Mouse (Mus musculus) forebrain, embryonic 15.5 days (tissue): Measurements from ENCODE around the gene Isyna1. TPM values are rescaled to one million over a fixed set of nuclear protein-coding genes. Genes with fewer than 3 reads are reported as not detected.

ENCODE experiments used
- ATAC-seq: fragments of 200-750 bp; cut with Nextera tagmentation; replicated peaks from 2 replicates; pipeline ENCODE4 v1.8.0; 2017; ENCODE audit warnings: mild to moderate bottlenecking, moderate TSS enrichment, moderate library complexity
- H3K27ac ChIP-seq: fragments of 300-500 bp; sonication (generic); replicated peaks from 2 replicates; pipeline ENCODE4 v1.5.1; 2015; ENCODE audit warnings: mild to moderate bottlenecking, inconsistent platforms
- H3K27me3 ChIP-seq: fragments of 300-500 bp; sonication (generic); 2 replicates; pipeline ENCODE4 v1.6.1; 2015; ENCODE audit warnings: inconsistent platforms
- H3K36me3 ChIP-seq: fragments of 300-500 bp; sonication (generic); 2 replicates; pipeline ENCODE4 v1.6.1; 2015; ENCODE audit warnings: mild to moderate bottlenecking, inconsistent platforms
- H3K4me1 ChIP-seq: fragments of 300-500 bp; sonication (generic); 2 replicates; pipeline ENCODE4 v1.6.1; 2015; ENCODE audit warnings: inconsistent platforms
- H3K4me2 ChIP-seq: fragments of 300-500 bp; sonication (generic); replicated peaks from 2 replicates; pipeline ENCODE4 v1.6.1; 2015; ENCODE audit warnings: mild to moderate bottlenecking, inconsistent platforms
- H3K4me3 ChIP-seq: fragments of 300-500 bp; sonication (generic); 2 replicates; pipeline ENCODE4 v1.5.1; 2015; ENCODE audit warnings: mild to moderate bottlenecking, inconsistent platforms
- H3K9ac ChIP-seq: fragments of 300-500 bp; sonication (generic); replicated peaks from 2 replicates; pipeline ENCODE4 v1.6.1; 2015; ENCODE audit warnings: mild to moderate bottlenecking, inconsistent platforms
- H3K9me3 ChIP-seq: fragments of 300-500 bp; sonication (generic); 2 replicates; pipeline ENCODE4 v1.6.1; 2016; ENCODE audit warnings: inconsistent platforms
- WGBS: fragments of 180-500 bp; shearing (Covaris S2); methylation state at CpG from one replicate; pipeline ENCODE4 v1.1.7; 2015; ENCODE audit warnings: mixed read lengths; 5-methylcytosine and 5-hydroxymethylcytosine counted together
- polyA plus RNA-seq: library from polyadenylated mRNA; unstranded; fragments of >200 nt; fragmentation: Nextera tagmentation; extraction: Ambion mirVana; gene quantifications from 2 replicates; pipeline ENCODE4 v1.2.1, GENCODE M21; 2015

Isyna1 gene
- polyA plus RNA-seq, 1 experiment from 2014 or later: 116 TPM

GRCm38 (mm10) chr8:70636838-70637237, 42.7 kb downstream of the Isyna1 start:
- H3K4me3 ChIP-seq: no peak overlapping the region
- H3K27me3 ChIP-seq: no peaks in the 10 kb centered on the region
- no peak overlapping the region for H3K27ac ChIP-seq
- H3K9me3 ChIP-seq: no peaks in the 10 kb centered on the region
- no peak overlapping the region for H3K4me2 ChIP-seq
- H3K4me1 ChIP-seq: peaks cover 4% of the 10 kb centered on the region
- WGBS: 64% methylated on average over 8 of the region's 8 CpGs
- H3K9ac ChIP-seq: no peak overlapping the region
- H3K36me3 ChIP-seq: no peaks in the 10 kb centered on the region
- ATAC-seq: no peak

- H3K27ac ChIP-seq: no peak overlapping the region
- no peak overlapping the region for H3K9ac ChIP-seq
- H3K9me3 ChIP-seq: no peaks in the 10 kb centered on the region
- H3K4me3 ChIP-seq: no peak overlapping the region
- 72% methylated on average over 9 of the region's 9 CpGs for WGBS
- no peaks in the 10 kb centered on the region for H3K36me3 ChIP-seq
- no peak for ATAC-seq
- H3K4me1 ChIP-seq: peaks cover 4% of the 10 kb centered on the region
- H3K4me2 ChIP-seq: no peak overlapping the region
- H3K27me3 ChIP-seq: no peaks in the 10 kb centered on the region
Observed at GRCm38 (mm10) chr8:70638752-70639151, 44.6 kb downstream of the Isyna1 start.

GRCm38 (mm10) chr8:70643019-70643418, 48.8 kb downstream of the Isyna1 start:
- Histone ChIP-seq H3K4me2 (no peak overlapping the region), H3K4me1 (0 out of 2 replicates have a peak, but pooled peaks cover 2% of the 10 kb centered on the region), H3K9ac (no peak overlapping the region), H3K9me3 (no peaks in the 10 kb centered on the region), H3K4me3 (no peak overlapping the region), H3K27ac (no peak overlapping the region), H3K27me3 (no peaks in the 10 kb centered on the region), H3K36me3 (no peaks in the 10 kb centered on the region)
- WGBS: 68% methylated on average over 3 of the region's 3 CpGs
- no peak for ATAC-seq

GRCm38 (mm10) chr8:70644065-70644464, 49.9 kb downstream of the Isyna1 start:
- Histone ChIP-seq H3K9me3 (no peaks in the 10 kb centered on the region), H3K27ac (no peak overlapping the region), H3K9ac (no peak overlapping the region), H3K4me2 (no peak overlapping the region), H3K36me3 (no peaks in the 10 kb centered on the region), H3K4me3 (no peak overlapping the region), H3K4me1 (peaks cover 6% of the 10 kb centered on the region), H3K27me3 (no peaks in the 10 kb centered on the region)
- no peak for ATAC-seq
- 82% methylated on average over 2 of the region's 2 CpGs for WGBS

GRCm38 (mm10) chr8:70645501-70646224, 51.5 kb downstream of the Isyna1 start:
- 63% methylated on average over 17 of the region's 17 CpGs for WGBS
- Histone ChIP-seq H3K4me3 (no peak overlapping the region), H3K9me3 (no peaks in the 10 kb centered on the region), H3K27me3 (no peaks in the 10 kb centered on the region), H3K36me3 (peaks cover 5% of the 10 kb centered on the region; the same call in 1 of the 2 replicates), H3K4me2 (no peak overlapping the region), H3K27ac (no peak overlapping the region), H3K4me1 (peaks cover 15% of the 10 kb centered on the region), H3K9ac (no peak overlapping the region)
- no peak for ATAC-seq

- ATAC-seq: no peak
- Histone ChIP-seq H3K4me1 (peaks cover 15% of the 10 kb centered on the region), H3K27me3 (no peaks in the 10 kb centered on the region), H3K9me3 (no peaks in the 10 kb centered on the region), H3K27ac (no peak overlapping the region), H3K9ac (no peak overlapping the region), H3K4me3 (no peak overlapping the region), H3K36me3 (peaks cover 8% of the 10 kb centered on the region; the same call in 1 of the 2 replicates), H3K4me2 (no peak overlapping the region)
- WGBS: 77% methylated on average over 6 of the region's 6 CpGs
Observed at GRCm38 (mm10) chr8:70646369-70646768, 52.2 kb downstream of the Isyna1 start.

GRCm38 (mm10) chr8:70646775-70647174, 52.6 kb downstream of the Isyna1 start:
- ATAC-seq: no peak
- Histone ChIP-seq H3K4me2 (no peak overlapping the region), H3K9ac (no peak overlapping the region), H3K27ac (no peak overlapping the region), H3K9me3 (no peaks in the 10 kb centered on the region), H3K27me3 (no peaks in the 10 kb centered on the region), H3K4me3 (no peak overlapping the region), H3K36me3 (peaks cover 8% of the 10 kb centered on the region; the same call in 1 of the 2 replicates), H3K4me1 (peaks cover 15% of the 10 kb centered on the region)

Other genes starting within 250 kb of the Isyna1 start
- 17.5 and 17.8 TPM in 2 replicates for gene Upf1, start 241.1 kb upstream of the Isyna1 start, polyA plus RNA-seq
- 0.14 TPM in 1 of 2 replicates, not detected in the other for gene Comp, start 220.8 kb upstream of the Isyna1 start, polyA plus RNA-seq
- 41.0 and 42.2 TPM in 2 replicates for gene Crtc1, start 154.8 kb upstream of the Isyna1 start, polyA plus RNA-seq
- 19.3 and 21.4 TPM in 2 replicates for gene Klhl26, start 117.4 kb upstream of the Isyna1 start, polyA plus RNA-seq
- gene Tmem59l, start 107.0 kb upstream of the Isyna1 start, polyA plus RNA-seq: 70.2 and 75.0 TPM in 2 replicates
- 4.3 and 5.3 TPM in 2 replicates for gene Crlf1, start 101.2 kb upstream of the Isyna1 start, polyA plus RNA-seq
- gene Rex1bd, start 87.6 kb upstream of the Isyna1 start, polyA plus RNA-seq: 164 and 176 TPM in 2 replicates
- 724 and 839 TPM in 2 replicates for gene Uba52, start 83.6 kb upstream of the Isyna1 start, polyA plus RNA-seq
- gene Fkbp8, start 66.6 kb upstream of the Isyna1 start, polyA plus RNA-seq: 433 and 440 TPM in 2 replicates
- gene Kxd1, start 66.4 kb upstream of the Isyna1 start, polyA plus RNA-seq: 49.8 and 50.2 TPM in 2 replicates
- gene Ell, start 54.9 kb upstream of the Isyna1 start, polyA plus RNA-seq: 17.4 and 19.2 TPM in 2 replicates
- gene Ssbp4, start 14.5 kb downstream of the Isyna1 start, polyA plus RNA-seq: 114 TPM in 2 replicates
- gene Lrrc25, start 21.8 kb downstream of the Isyna1 start, polyA plus RNA-seq: 0.74 and 1.3 TPM in 2 replicates
- gene Gdf15, start 38.1 kb downstream of the Isyna1 start, polyA plus RNA-seq: not detected in 2 replicates
- gene Pgpep1, start 66.0 kb downstream of the Isyna1 start, polyA plus RNA-seq: 63.6 and 70.2 TPM in 2 replicates
- gene Lsm4, start 78.9 kb downstream of the Isyna1 start, polyA plus RNA-seq: 211 and 228 TPM in 2 replicates
- gene Jund, start 104.6 kb downstream of the Isyna1 start, polyA plus RNA-seq: 89.0 and 96.0 TPM in 2 replicates
- 0.13 and 0.14 TPM in 2 replicates for gene Iqcn, start 109.1 kb downstream of the Isyna1 start, polyA plus RNA-seq
- gene Gm3336, start 124.2 kb downstream of the Isyna1 start, polyA plus RNA-seq: not detected in 2 replicates
- gene Pde4c, start 129.3 kb downstream of the Isyna1 start, polyA plus RNA-seq: 0.13 and 0.22 TPM in 2 replicates
- gene Rab3a, start 160.3 kb downstream of the Isyna1 start, polyA plus RNA-seq: 319 and 328 TPM in 2 replicates
- 51.5 and 57.7 TPM in 2 replicates for gene Mpv17l2, start 166.6 kb downstream of the Isyna1 start, polyA plus RNA-seq
- 126 and 127 TPM in 2 replicates for gene Pik3r2, start 182.3 kb downstream of the Isyna1 start, polyA plus RNA-seq
- 24.6 and 25.0 TPM in 2 replicates for gene Mast3, start 210.7 kb downstream of the Isyna1 start, polyA plus RNA-seq
- gene Il12rb1, start 214.1 kb downstream of the Isyna1 start, polyA plus RNA-seq: 0.08 and 0.18 TPM in 2 replicates
- gene Arrdc2, start 245.3 kb downstream of the Isyna1 start, polyA plus RNA-seq: 9.0 and 9.6 TPM in 2 replicates